Mouse (Mus musculus): ENCODE data around the gene Qdpr. TPM values are rescaled to one million over a fixed set of nuclear protein-coding genes. Genes with fewer than 3 reads are reported as not detected.
A peak's percentile ranks its signal among the peaks of the same experiment; 100 is the strongest.

The Qdpr gene
- total RNA-seq, 2 experiments from 2014 or later: 157 to 158 TPM

GRCm38 (mm10) chr5:45416478-45416877, 33.6 kb downstream of the Qdpr start:
- DNase-seq (ENCODE audit: low spot score in 2 of 2): no peak

GRCm38 (mm10) chr5:45406129-45406528, 43.9 kb downstream of the Qdpr start:
- no peak for DNase-seq (ENCODE audit: low spot score in 2 of 2)

DNA sequence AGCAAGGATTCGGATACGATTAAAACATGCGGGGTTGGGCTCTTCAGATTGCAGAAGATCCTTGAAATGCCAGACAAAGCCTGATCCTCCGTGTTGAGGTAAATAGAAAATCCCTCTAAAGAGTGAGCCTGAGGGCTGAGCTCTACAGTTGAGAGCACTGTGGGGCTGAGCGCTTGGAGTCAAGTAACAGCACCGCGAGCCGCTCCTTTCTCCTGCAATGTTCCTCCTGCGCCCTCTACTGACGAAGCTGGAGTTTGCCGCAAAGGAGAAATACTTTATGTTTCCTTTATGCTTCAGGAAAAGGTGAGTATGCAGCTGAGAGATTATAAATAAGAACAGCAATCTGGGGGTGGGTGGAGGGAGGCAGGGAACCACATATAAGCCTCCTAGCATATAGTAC, 47.4 kb downstream of the Qdpr start:
- DNase-seq (ENCODE audit: low spot score in 2 of 2): peak; percentile 24 to 52

- no peak for DNase-seq (ENCODE audit: low spot score in 2 of 2)
Measured at GRCm38 (mm10) chr5:45384034-45384812, 65.8 kb downstream of the Qdpr start.

Other genes with a start within 250 kb of the Qdpr start
- not detected for gene Clrn2, start 3.5 kb upstream of the Qdpr start, total RNA-seq (2021)
- gene Lap3, start 43.1 kb upstream of the Qdpr start, total RNA-seq (2021): 10 to 100 TPM; 84.4 to 84.7 TPM
- 10 to 100 TPM; 89.3 to 94.4 TPM for gene Med28, start 70.0 kb upstream of the Qdpr start, total RNA-seq (2021)
- 1 to 10 TPM; 1.2 to 1.8 TPM for gene Fam184b, start 189.4 kb upstream of the Qdpr start, total RNA-seq (2021)
- 10 to 100 TPM; 16.7 to 21.4 TPM for gene Ncapg, start 219.7 kb upstream of the Qdpr start, total RNA-seq (2021)